Mouse (Mus musculus) lung, postnatal 0 days (tissue): ENCODE measurements around the gene Timm17a. TPM values are rescaled to one million over a fixed set of nuclear protein-coding genes. Genes with fewer than 3 reads are reported as not detected.
A peak's percentile ranks its signal among the peaks of the same experiment; 100 is the strongest.

Experiments
- ATAC-seq: fragments of 200-750 bp; cut with Nextera tagmentation; 2 replicates; pipeline ENCODE4 v1.8.0; 2017; ENCODE audit warnings: moderate library complexity
- DNase-seq: peaks from one replicate; pipeline ENCODE4 v3.0.0-alpha.2; 2016; ENCODE audit warnings: low spot score
- H3K27ac ChIP-seq: fragments of 300-500 bp; sonication (generic); 2 replicates; pipeline ENCODE4 v1.5.1; 2014; ENCODE audit warnings: antibody characterized with exemption, mild to moderate bottlenecking, low read length, mixed read lengths
- H3K27me3 ChIP-seq: fragments of 300-500 bp; sonication (generic); replicated peaks from 2 replicates; pipeline ENCODE4 v1.6.1; 2014; ENCODE audit warnings: low read length, mixed read lengths; ENCODE audit not compliant: insufficient read depth
- H3K36me3 ChIP-seq: fragments of 300-500 bp; sonication (generic); 2 replicates; pipeline ENCODE4 v1.6.1; 2014; ENCODE audit warnings: low read length, mixed read lengths; ENCODE audit not compliant: insufficient read depth
- H3K4me1 ChIP-seq: fragments of 300-500 bp; sonication (generic); 2 replicates; pipeline ENCODE4 v1.6.1; 2014; ENCODE audit warnings: antibody characterized with exemption, low read depth, low read length, mixed read lengths; ENCODE audit not compliant: insufficient read depth
- H3K4me2 ChIP-seq: fragments of 300-500 bp; sonication (generic); replicated peaks from 2 replicates; pipeline ENCODE4 v1.6.1; 2014; ENCODE audit warnings: low read depth, mild to moderate bottlenecking, low read length, moderate library complexity, mixed read lengths
- H3K4me3 ChIP-seq: fragments of 300-500 bp; sonication (generic); 2 replicates; pipeline ENCODE4 v1.5.1; 2014; ENCODE audit warnings: low read depth, low read length
- H3K9ac ChIP-seq: fragments of 300-500 bp; sonication (generic); replicated peaks from 2 replicates; pipeline ENCODE4 v1.6.1; 2014; ENCODE audit warnings: low read depth, mild to moderate bottlenecking
- H3K9me3 ChIP-seq: fragments of 300-500 bp; sonication (generic); 2 replicates; pipeline ENCODE4 v1.6.1; 2016; ENCODE audit warnings: low read length, mixed read lengths
- CTCF ChIP-seq: IDR thresholded peaks from 2 replicates; pipeline ENCODE4 v1.5.1; 2016; ENCODE audit warnings: antibody characterized with exemption, mild to moderate bottlenecking
- EP300 ChIP-seq: IDR thresholded peaks from 2 replicates; pipeline ENCODE4 v1.6.1; 2016; ENCODE audit warnings: antibody characterized with exemption, mild to moderate bottlenecking, control low read depth
- WGBS: fragments of 180-500 bp; shearing (Covaris S2); extraction: QIAGEN DNeasy Blood & Tissue Kit; methylation state at CpG from one replicate; pipeline ENCODE4 v1.1.7; 2014; 5-methylcytosine and 5-hydroxymethylcytosine counted together
- polyA plus RNA-seq: library from polyadenylated mRNA; unstranded; fragments of >200 nt; fragmentation: Nextera tagmentation; extraction: Ambion mirVana; gene quantifications from 2 replicates; pipeline ENCODE4 v1.2.1, GENCODE M21; 2015

Gene Timm17a
- polyA plus RNA-seq, 1 experiment from 2014 or later = 186 TPM

DNA sequence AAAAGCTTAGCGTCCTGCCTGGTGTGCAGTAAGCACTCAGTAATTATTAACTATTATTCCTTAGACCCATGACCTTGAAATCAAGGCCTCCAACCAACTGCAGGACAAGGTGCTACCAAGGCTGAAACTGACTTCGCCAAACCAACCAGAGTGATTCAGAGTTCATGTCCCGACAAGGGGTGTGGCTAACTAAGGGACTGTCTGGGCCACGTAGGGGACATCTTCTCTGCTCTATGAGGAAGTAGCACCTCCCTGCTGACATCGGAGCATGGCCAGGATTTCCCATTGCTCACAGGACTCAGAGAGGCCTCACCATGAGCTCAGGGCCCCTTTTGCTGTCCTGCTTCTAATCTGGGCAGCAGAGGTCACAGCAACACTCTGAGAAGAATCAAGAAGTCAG, 47.7 kb downstream of the Timm17a start:
- H3K36me3 ChIP-seq = peaks cover 22% of the 10 kb centered on the region; the same call in 1 of the 2 replicates
- no peaks in the 10 kb centered on the region for H3K4me1 ChIP-seq
- no peak overlapping the region for H3K27ac ChIP-seq
- H3K4me3 ChIP-seq = no peak overlapping the region
- peak; percentile 14; the same call in 1 of the 2 replicates for ATAC-seq
- no peaks in the 10 kb centered on the region for H3K9me3 ChIP-seq
- no peak overlapping the region for H3K9ac ChIP-seq
- H3K27me3 ChIP-seq = no peaks in the 10 kb centered on the region
- 60% methylated on average over 5 of the region's 5 CpGs for WGBS
- no peak for DNase-seq
- no peak overlapping the region for H3K4me2 ChIP-seq
- TF ChIP-seq CTCF (no peak), EP300 (no peak)

DNA sequence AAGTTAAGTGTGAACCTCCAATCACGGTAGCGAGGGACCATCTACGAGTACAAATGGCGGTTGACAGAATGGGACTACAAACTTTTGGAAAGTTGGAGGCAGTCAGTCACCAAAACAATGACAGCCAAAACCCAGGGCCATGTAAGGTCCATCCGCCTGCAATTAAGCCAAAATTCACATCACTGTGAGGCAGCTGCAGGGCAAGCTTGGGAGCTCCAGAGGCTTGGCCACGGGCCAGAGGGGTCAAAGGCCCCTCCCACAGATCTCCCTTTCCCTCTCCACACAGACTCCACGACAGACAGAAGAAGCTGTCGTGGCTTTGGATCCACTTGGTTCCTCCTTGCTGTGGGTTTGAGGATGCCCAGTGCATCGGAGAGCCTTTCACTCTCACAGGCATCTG, 50.3 kb downstream of the Timm17a start:
- H3K4me2 ChIP-seq = no peak overlapping the region
- no peak overlapping the region for H3K9ac ChIP-seq
- no peaks in the 10 kb centered on the region for H3K4me1 ChIP-seq
- H3K27ac ChIP-seq = no peak overlapping the region
- no peak overlapping the region for H3K4me3 ChIP-seq
- DNase-seq (no peak), ATAC-seq (no peak)
- 73% methylated on average over 9 of the region's 9 CpGs for WGBS
- H3K9me3 ChIP-seq = no peaks in the 10 kb centered on the region
- TF ChIP-seq EP300 (no peak), CTCF (no peak)
- H3K36me3 ChIP-seq = peaks cover 19% of the 10 kb centered on the region; the same call in 1 of the 2 replicates
- H3K27me3 ChIP-seq = no peaks in the 10 kb centered on the region

DNA sequence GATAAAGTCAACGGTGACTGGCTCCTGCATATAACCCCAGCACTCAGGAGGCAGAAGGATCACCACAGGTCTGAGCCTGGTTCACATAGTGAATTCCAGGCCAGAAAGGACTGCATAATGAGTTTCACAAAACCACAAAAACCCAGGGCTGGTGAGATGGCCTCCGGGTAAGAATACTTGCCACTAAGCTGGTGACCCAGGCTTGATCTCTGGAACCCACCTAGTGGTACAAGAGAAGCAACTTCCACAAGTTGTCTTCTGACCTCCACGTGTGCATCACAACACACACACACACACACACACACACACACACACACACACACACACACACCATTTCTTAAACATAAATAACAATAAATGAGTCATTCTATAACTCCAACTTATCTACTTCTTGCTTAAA, 51.2 kb downstream of the Timm17a start:
- TF ChIP-seq CTCF (peak; percentile 28), EP300 (no peak)
- Histone ChIP-seq H3K4me2 (no peak overlapping the region), H3K27ac (no peak overlapping the region), H3K36me3 (peaks cover 19% of the 10 kb centered on the region; the same call in 1 of the 2 replicates), H3K4me1 (no peaks in the 10 kb centered on the region), H3K9me3 (no peaks in the 10 kb centered on the region), H3K9ac (no peak overlapping the region), H3K4me3 (no peak overlapping the region), H3K27me3 (no peaks in the 10 kb centered on the region)
- 82% methylated on average over 3 of the region's 3 CpGs for WGBS
- ATAC-seq = no peak
- no peak for DNase-seq

DNA sequence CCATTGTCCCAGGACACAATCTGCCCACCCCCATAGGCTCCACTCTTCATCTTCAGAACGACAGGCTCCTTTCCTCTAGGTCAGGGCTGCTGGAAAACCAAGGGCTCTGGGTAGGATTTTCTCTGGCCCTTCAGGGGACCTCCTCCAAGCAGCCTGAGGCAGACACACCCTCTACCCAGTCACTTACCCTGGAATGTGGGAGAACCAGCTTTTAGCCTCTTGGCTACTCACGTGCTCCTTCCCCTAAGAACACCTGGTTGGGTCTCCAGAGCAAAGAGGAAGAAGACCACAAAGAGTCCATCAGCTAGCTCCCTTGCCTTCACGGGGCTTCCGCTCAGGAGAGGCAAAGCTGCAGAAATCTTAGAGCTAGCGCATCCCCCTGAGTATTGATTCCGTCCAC, 52.6 kb downstream of the Timm17a start:
- whole genome bisulfite sequencing = 48% methylated on average over 6 of the region's 6 CpGs
- peak; percentile 77 for ATAC-seq
- Histone ChIP-seq H3K9ac (no peak overlapping the region), H3K9me3 (no peaks in the 10 kb centered on the region), H3K4me3 (no peak overlapping the region), H3K4me1 (no peaks in the 10 kb centered on the region), H3K36me3 (peaks cover 15% of the 10 kb centered on the region; the same call in 1 of the 2 replicates), H3K4me2 (no peak overlapping the region), H3K27me3 (no peaks in the 10 kb centered on the region), H3K27ac (peak overlapping the region; percentile 86)
- peak; percentile 94 for DNase-seq
- TF ChIP-seq EP300 (peak; percentile 91), CTCF (no peak)

DNA sequence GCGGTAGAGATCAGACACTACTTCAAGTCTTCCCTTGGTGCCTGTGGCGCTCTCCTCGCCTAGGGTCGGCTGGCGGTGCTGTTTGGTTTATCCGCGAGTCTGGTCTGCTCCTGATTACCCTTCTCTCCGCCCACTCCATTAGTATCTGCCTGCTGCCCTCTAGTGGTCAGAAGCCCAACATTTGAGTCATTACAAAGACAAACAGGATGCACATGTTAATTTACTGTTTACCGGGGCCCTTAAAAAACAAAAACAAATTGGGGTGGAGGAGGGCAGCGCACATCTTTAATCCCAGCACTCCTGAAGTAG, 54.5 kb downstream of the Timm17a start:
- ATAC-seq = peak; percentile 57
- Histone ChIP-seq H3K27ac (peak overlapping the region; percentile 95), H3K4me2 (peak overlapping the region; percentile 63), H3K36me3 (peaks cover 5% of the 10 kb centered on the region; the same call in 1 of the 2 replicates), H3K4me3 (peak overlapping the region; percentile 28), H3K9me3 (no peaks in the 10 kb centered on the region), H3K9ac (0 out of 2 replicates have a peak overlapping the region, but pooled peaks have one; percentile 36), H3K27me3 (no peaks in the 10 kb centered on the region), H3K4me1 (no peaks in the 10 kb centered on the region)
- DNase-seq = peak; percentile 94
- under 1% methylated on average over 10 of the region's 10 CpGs for WGBS
- peak; percentile 88 for TF ChIP-seq CTCF
- TF ChIP-seq EP300 = no peak

DNA sequence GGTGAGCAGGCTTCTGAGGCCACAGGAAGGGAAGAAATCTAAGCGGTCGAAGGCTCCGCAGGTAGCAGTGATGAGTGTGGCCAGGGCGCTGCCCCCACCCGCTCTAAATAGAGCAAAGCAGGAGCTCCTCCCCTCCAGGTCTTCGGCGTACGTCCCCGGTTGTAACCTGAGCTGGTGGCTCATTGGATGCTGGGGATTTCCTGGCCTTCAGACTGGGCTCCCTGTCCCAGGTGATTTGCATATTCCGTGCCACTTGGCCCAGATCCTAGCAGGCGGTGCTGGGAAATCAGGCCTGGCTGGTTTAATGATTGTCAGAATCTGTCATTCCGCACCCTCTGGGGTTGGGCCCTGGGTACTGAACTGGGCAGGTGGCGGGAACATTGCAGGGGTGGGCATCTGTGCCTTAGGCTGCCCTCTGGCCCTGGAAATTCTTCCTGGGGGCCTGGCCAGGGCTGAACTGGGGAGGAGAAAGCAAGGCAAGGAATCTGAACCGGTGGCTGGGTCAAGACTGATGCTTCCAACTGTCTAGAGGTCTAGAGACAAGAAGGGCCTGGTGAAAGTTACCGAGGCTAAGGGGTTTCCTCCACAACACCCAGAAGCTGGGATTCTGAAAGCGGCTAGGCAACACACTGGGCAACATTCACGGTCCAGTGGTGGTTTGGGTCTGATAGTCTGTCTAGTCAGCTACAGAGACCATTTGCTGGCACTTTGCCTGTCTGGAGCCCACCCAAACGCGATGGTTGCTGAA, 55.0 kb downstream of the Timm17a start, which contains the start of gene Elf3:
Gene Elf3, minus strand, starts transcription at position 189 of the 748 bp plus-strand sequence.
- Histone ChIP-seq H3K4me3 (peak within 1 kb of the TSS; percentile 28), H3K27me3 (no peaks in the 10 kb centered on the region)
- WGBS = 18% methylated on average over 19 of the region's 19 CpGs

More for the DNA sequence above, 55.0 kb downstream of the Timm17a start, which contains the start of gene Elf3:
- Histone ChIP-seq H3K9me3 (no peaks in the 10 kb centered on the region), H3K9ac (peak within 1 kb of the TSS; percentile 36; the same call in 1 of the 2 replicates), H3K4me1 (no peaks in the 10 kb centered on the region), H3K27ac (peak within 1 kb of the TSS; percentile 95), H3K4me2 (peak within 1 kb of the TSS; percentile 63), H3K36me3 (peaks cover 1% of the 10 kb centered on the region; the same call in 1 of the 2 replicates)
- DNase-seq (peak; percentile 95), ATAC-seq (peak; percentile 89)
- TF ChIP-seq CTCF = peak; percentile 21
- no peak for TF ChIP-seq EP300
